Mouse (Mus musculus) kidney, embryonic 16.5 days (tissue): ENCODE results near the gene Mapkapk2. TPM values are rescaled to one million over a fixed set of nuclear protein-coding genes. Genes with fewer than 3 reads are reported as not detected.

Experiments
- ATAC-seq: fragments of 200-750 bp; cut with Nextera tagmentation; 2 replicates; pipeline ENCODE4 v1.8.0; 2017; ENCODE audit warnings: moderate TSS enrichment; ENCODE audit not compliant: low FRiP score, low TSS enrichment
- H3K27ac ChIP-seq: fragments of 300-500 bp; sonication (generic); 2 replicates; pipeline ENCODE4 v1.5.1; 2014; ENCODE audit warnings: low read length
- H3K27me3 ChIP-seq: fragments of 300-500 bp; sonication (generic); 2 replicates; pipeline ENCODE4 v1.6.1; 2014; ENCODE audit warnings: low read length, control low read depth, mixed read lengths; ENCODE audit not compliant: insufficient read depth
- H3K36me3 ChIP-seq: fragments of 300-500 bp; sonication (generic); 2 replicates; pipeline ENCODE4 v1.6.1; 2014; ENCODE audit warnings: low read length, control low read depth, mixed read lengths; ENCODE audit not compliant: insufficient read depth
- H3K4me1 ChIP-seq: fragments of 300-500 bp; sonication (generic); 2 replicates; pipeline ENCODE4 v1.6.1; 2014; ENCODE audit warnings: low read length, control low read depth, mixed read lengths; ENCODE audit not compliant: insufficient read depth
- H3K4me2 ChIP-seq: fragments of 300-500 bp; sonication (generic); replicated peaks from 2 replicates; pipeline ENCODE4 v1.6.1; 2014; ENCODE audit warnings: low read depth, low read length
- H3K4me3 ChIP-seq: fragments of 300-500 bp; sonication (generic); 2 replicates; pipeline ENCODE4 v1.5.1; 2014; ENCODE audit warnings: mild to moderate bottlenecking, low read length
- H3K9ac ChIP-seq: fragments of 300-500 bp; sonication (generic); replicated peaks from 2 replicates; pipeline ENCODE4 v1.6.1; 2014; ENCODE audit warnings: low read length
- H3K9me3 ChIP-seq: fragments of 300-500 bp; sonication (generic); 2 replicates; pipeline ENCODE4 v1.6.1; 2016; ENCODE audit warnings: low read length, control low read depth
- WGBS: fragments of 180-500 bp; shearing (Covaris S2); extraction: QIAGEN DNeasy Blood & Tissue Kit; methylation state at CpG from one replicate; pipeline ENCODE4 v1.1.7; 2014; 5-methylcytosine and 5-hydroxymethylcytosine counted together
- polyA plus RNA-seq: library from polyadenylated mRNA; unstranded; fragments of >200 nt; fragmentation: Nextera tagmentation; extraction: Ambion mirVana; gene quantifications from 2 replicates; pipeline ENCODE4 v1.2.1, GENCODE M21; 2015

Mapkapk2 gene
- polyA plus RNA-seq, 1 experiment from 2014 or later, result 43.9 TPM

DNA sequence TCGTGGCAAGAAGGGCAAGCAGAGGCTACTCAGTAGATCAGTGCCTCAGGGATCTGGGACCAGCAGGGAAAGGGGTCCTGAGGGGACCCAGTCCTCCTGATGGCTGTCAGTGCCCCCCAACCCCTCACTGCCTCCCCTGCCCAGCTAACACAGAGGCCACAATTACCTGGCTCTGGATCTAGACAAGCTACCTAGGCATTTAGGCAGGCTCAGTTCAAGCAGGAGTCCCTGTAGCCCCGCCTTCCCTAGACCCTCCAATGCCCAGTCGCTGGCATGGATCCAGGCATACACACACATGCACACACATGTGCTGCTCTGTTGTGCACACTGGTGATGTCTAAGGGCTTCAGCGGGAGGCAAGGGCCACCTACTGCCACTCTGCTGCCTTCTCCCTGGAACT is 43.4 kb downstream of the Mapkapk2 start:
- H3K9me3 ChIP-seq, result no peaks in the 10 kb centered on the region
- H3K4me1 ChIP-seq, result peaks cover 8% of the 10 kb centered on the region
- no peak overlapping the region for H3K4me3 ChIP-seq
- H3K9ac ChIP-seq, result no peak overlapping the region
- no peaks in the 10 kb centered on the region for H3K27me3 ChIP-seq
- WGBS, result 90% methylated on average over 4 of the region's 4 CpGs
- no peak overlapping the region for H3K27ac ChIP-seq
- ATAC-seq, result no peak
- H3K4me2 ChIP-seq, result no peak overlapping the region
- H3K36me3 ChIP-seq, result peaks cover 35% of the 10 kb centered on the region

DNA sequence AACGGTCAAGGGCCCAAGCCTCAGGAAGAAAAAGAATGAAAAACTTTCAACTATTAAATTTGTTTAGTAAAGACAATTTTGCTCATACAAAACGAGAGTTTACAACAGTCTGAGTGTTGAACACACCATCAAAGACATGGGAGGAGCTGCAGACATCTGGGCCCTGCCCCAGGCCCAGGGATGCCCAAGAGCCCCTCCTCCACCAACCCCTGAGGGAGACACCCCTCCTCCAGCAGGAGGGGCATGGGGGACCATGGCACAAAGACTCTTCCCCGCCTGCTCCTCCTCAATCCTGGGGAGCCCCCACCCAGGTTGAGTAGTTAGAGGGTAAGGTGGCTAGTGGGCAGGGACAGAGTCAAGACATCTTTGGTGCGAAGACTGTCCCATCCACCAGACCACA is 44.0 kb downstream of the Mapkapk2 start:
- H3K4me2 ChIP-seq, result no peak overlapping the region
- H3K9me3 ChIP-seq, result no peaks in the 10 kb centered on the region
- no peaks in the 10 kb centered on the region for H3K27me3 ChIP-seq
- no peak overlapping the region for H3K27ac ChIP-seq
- H3K4me1 ChIP-seq, result peaks cover 2% of the 10 kb centered on the region; the same call in 1 of the 2 replicates
- ATAC-seq, result no peak
- H3K4me3 ChIP-seq, result no peak overlapping the region
- 62% methylated on average over 4 of the region's 4 CpGs for WGBS
- peaks cover 35% of the 10 kb centered on the region for H3K36me3 ChIP-seq
- H3K9ac ChIP-seq, result no peak overlapping the region

DNA sequence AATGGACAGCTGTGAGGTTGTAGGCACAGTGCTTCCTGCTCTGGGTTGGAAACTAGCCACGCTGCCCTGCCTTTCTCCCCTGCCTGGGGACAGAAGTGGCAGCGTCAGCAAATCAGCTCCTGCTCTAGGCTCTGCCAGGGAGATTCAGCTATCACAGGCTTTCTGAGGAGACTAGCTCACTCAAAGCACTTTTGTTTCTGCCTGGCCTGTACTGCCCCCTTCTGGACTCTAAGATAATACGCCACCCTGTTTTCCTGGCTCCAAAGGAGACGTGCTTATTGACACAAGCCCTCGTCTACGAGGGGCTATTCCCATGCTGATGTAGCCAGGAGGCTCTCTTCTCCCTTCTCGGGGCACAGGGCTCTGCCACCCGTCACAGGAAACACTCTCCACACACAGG is 44.4 kb downstream of the Mapkapk2 start:
- Histone ChIP-seq H3K4me2 (no peak overlapping the region), H3K4me3 (no peak overlapping the region), H3K36me3 (peaks cover 35% of the 10 kb centered on the region), H3K9me3 (no peaks in the 10 kb centered on the region), H3K9ac (no peak overlapping the region), H3K27ac (no peak overlapping the region), H3K27me3 (no peaks in the 10 kb centered on the region), H3K4me1 (no peaks in the 10 kb centered on the region)
- peak; percentile 58 for ATAC-seq
- WGBS, result 10% methylated on average over 8 of the region's 8 CpGs

DNA sequence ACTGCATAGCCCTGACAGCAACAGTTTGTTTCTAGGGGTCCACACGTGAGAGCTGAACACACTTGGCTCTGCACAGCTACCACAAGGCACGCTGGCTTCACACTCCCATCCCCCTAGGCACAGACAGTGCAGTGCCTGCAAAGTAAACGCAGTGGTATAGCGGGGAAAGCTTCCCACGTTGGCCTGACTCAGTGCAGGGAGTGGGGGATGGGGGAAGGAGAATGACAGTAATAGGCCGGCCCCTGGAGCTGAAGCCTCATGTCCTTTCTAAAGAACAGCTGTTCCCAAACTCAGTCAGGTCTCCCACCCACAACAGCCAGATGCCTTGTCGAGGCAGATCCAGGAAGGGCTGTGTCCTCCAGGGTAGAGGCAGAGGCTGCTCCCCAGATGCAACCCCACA is 46.6 kb downstream of the Mapkapk2 start:
- Histone ChIP-seq H3K27me3 (no peaks in the 10 kb centered on the region), H3K9me3 (no peaks in the 10 kb centered on the region), H3K9ac (no peak overlapping the region), H3K4me3 (no peak overlapping the region), H3K4me2 (no peak overlapping the region), H3K27ac (no peak overlapping the region), H3K36me3 (peaks cover 20% of the 10 kb centered on the region), H3K4me1 (no peaks in the 10 kb centered on the region)
- WGBS, result 50% methylated on average over 7 of the region's 7 CpGs
- peak; percentile 16; the same call in 1 of the 2 replicates for ATAC-seq

DNA sequence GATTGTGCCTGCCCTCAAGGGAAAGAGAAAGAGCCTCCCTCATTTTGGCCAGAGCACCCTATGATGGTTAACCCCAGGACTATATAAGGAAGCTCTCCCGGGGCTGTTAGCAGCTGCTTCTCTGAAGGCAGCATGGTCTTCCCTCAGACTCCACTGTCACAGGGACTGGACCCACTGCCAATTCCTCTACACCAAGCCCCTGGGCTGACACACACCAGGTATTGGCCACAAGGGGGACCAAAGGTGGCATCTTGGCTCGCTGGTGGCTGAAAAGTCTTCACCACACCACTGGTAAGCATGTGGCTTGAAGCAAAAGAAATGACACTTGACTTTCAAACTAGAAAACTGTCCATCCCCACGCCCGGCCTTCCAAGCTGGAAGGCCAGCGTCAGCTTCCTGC is 47.0 kb downstream of the Mapkapk2 start:
- Histone ChIP-seq H3K27me3 (no peaks in the 10 kb centered on the region), H3K4me1 (no peaks in the 10 kb centered on the region), H3K4me2 (no peak overlapping the region), H3K9ac (no peak overlapping the region), H3K36me3 (peaks cover 18% of the 10 kb centered on the region), H3K4me3 (no peak overlapping the region), H3K9me3 (no peaks in the 10 kb centered on the region), H3K27ac (no peak overlapping the region)
- ATAC-seq, result no peak
- WGBS, result 79% methylated on average over 5 of the region's 5 CpGs

DNA sequence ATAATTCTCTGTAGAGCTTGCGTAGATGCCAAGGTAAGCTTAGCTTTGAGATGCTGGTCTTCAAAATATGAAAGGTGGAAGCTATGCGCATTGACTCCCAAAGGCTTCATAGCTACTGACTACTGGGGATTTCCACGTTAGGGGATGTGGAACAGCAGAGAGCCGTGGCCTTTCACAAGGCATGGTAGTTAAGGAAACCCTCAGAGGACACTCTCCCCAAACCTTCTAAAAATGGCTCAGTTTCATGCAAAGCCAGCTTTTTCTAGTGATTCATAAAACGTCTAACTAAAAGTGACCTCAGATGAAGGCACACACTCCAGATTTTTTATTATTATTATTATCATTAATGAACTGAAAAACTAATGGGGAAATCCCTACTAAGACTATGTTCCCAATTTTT is 47.6 kb downstream of the Mapkapk2 start:
- WGBS, result 88% methylated on average over 5 of the region's 5 CpGs
- H3K27ac ChIP-seq, result no peak overlapping the region
- H3K9me3 ChIP-seq, result no peaks in the 10 kb centered on the region
- H3K4me3 ChIP-seq, result no peak overlapping the region
- no peak for ATAC-seq
- H3K9ac ChIP-seq, result no peak overlapping the region
- no peaks in the 10 kb centered on the region for H3K27me3 ChIP-seq
- H3K4me2 ChIP-seq, result no peak overlapping the region
- H3K4me1 ChIP-seq, result no peaks in the 10 kb centered on the region
- peaks cover 12% of the 10 kb centered on the region for H3K36me3 ChIP-seq

DNA sequence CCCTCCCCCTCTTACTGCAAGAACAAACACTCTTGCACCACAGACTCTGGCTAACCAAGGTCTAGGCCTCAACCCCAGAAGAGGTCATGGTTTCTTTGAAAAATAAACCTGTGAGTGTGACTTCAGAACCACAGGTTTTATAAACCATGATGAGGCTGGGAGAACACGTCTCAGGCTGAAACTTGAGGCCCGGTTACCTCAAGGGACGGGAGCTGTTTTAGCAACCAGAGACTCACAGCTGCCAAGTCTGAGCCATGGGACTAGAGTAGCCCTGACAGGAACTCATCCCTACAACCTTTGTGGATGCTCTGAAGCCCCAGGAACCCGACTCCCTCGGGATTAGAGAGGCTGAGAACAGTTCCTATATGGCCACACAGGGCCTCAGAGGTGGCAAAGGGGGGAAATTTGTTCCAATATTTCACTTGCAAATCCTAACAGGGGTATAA is 48.2 kb downstream of the Mapkapk2 start:
- no peak overlapping the region for H3K4me2 ChIP-seq
- no peak for ATAC-seq
- no peaks in the 10 kb centered on the region for H3K9me3 ChIP-seq
- peaks cover 6% of the 10 kb centered on the region; the same call in 1 of the 2 replicates for H3K36me3 ChIP-seq
- H3K9ac ChIP-seq, result no peak overlapping the region
- no peaks in the 10 kb centered on the region for H3K27me3 ChIP-seq
- no peaks in the 10 kb centered on the region for H3K4me1 ChIP-seq
- H3K4me3 ChIP-seq, result no peak overlapping the region
- no peak overlapping the region for H3K27ac ChIP-seq
- 46% methylated on average over 5 of the region's 5 CpGs for WGBS

DNA sequence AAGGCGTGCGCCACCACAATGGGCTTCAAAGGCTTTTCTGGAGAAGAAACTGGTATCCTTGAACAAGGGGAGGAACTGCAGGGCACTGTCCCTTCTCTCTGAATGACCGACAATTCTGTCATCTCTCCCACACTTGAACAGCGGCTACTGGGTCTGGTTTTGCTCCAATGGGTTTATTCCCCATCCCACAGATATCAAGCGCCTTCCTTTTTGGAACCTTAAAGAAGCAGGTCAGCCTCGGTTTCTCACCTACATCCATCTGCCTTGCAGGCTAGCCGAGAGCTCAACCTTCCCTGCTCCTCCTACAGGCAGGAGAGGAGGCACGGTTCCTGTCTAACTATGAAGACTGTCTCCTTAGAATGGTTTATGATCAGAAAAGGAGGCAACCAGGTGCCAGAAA is 48.7 kb downstream of the Mapkapk2 start:
- Histone ChIP-seq H3K27me3 (no peaks in the 10 kb centered on the region), H3K27ac (no peak overlapping the region), H3K36me3 (peaks cover 2% of the 10 kb centered on the region; the same call in 1 of the 2 replicates), H3K4me3 (no peak overlapping the region), H3K9me3 (no peaks in the 10 kb centered on the region), H3K4me1 (no peaks in the 10 kb centered on the region), H3K4me2 (no peak overlapping the region), H3K9ac (no peak overlapping the region)
- ATAC-seq, result no peak
- WGBS, result 57% methylated on average over 8 of the region's 8 CpGs

DNA sequence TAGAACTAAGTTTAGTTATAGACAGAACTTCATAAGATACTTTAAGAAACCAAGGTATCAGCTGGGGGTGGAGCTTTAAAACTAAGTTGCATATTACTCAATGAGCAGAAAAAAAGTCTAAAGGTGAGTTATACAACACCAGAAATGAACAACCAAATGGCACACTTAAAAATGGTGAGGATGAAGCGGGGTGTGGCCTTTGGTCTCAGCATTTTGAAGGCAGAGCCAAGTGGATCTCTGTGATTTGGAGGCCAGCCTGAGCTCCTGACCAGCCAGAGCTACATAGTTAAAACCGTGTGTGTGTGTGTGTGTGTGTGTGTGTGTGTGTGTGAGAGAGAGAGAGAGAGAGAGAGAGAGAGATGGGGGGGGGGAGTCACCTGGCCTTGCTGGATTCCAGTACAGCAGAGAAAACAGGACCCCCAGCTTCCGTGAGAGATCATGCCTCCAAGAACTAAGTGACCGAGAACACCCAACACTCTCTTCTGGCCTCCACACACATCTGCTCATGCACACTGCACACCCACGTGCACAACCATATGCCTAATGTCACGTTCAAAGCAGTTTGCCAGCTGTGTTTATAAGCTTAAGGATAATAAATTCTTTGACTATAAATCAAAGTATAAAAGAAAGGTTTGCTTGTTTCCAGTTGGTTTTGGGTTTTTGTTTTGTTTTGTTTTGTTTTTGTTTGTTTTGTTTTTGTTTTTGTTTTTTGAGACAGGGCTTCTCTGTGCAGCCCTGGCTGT is 49.3 kb downstream of the Mapkapk2 start:
- no peak overlapping the region for H3K4me2 ChIP-seq
- H3K27ac ChIP-seq, result no peak overlapping the region
- no peak overlapping the region for H3K4me3 ChIP-seq
- 49% methylated on average over 6 of the region's 6 CpGs for WGBS
- H3K36me3 ChIP-seq, result no peaks in the 10 kb centered on the region; the same call in 1 of the 2 replicates
- ATAC-seq, result no peak
- H3K9ac ChIP-seq, result no peak overlapping the region
- H3K9me3 ChIP-seq, result no peaks in the 10 kb centered on the region
- no peaks in the 10 kb centered on the region for H3K27me3 ChIP-seq
- H3K4me1 ChIP-seq, result no peaks in the 10 kb centered on the region

DNA sequence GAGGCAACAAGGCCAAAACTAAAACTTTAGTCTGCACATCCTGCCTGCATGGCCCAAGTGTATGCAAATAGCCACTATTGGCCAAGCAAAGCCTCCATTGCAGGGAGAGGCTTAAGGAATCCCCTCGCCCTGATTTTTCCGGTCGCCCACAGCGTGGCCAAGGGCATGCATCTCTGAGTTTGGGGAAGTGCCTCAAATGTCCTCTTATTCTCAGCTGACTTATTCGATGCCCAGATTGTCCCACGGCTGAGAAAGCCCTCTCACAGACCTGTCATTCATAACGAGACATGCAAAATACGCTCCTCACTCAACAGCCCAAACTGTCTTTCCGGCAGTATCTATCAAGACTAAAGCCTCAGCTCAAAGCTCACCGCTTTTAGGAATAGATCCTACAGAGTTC is 51.0 kb downstream of the Mapkapk2 start:
- Histone ChIP-seq H3K27me3 (no peaks in the 10 kb centered on the region), H3K9ac (no peak overlapping the region), H3K9me3 (peaks cover 3% of the 10 kb centered on the region; the same call in 1 of the 2 replicates), H3K36me3 (no peaks in the 10 kb centered on the region), H3K4me3 (no peak overlapping the region), H3K4me1 (no peaks in the 10 kb centered on the region), H3K27ac (no peak overlapping the region), H3K4me2 (no peak overlapping the region)
- WGBS, result 87% methylated on average over 10 of the region's 10 CpGs
- no peak for ATAC-seq
